Mouse (Mus musculus) liver, adult 2 months (tissue): ENCODE results near the gene Hoxc9. TPM values are rescaled to one million over a fixed set of nuclear protein-coding genes. Genes with fewer than 3 reads are reported as not detected.

Experiments used
- DNase-seq: peaks from one replicate; pipeline ENCODE4 v3.0.0-alpha.2; 2011; ENCODE audit warnings: low read depth, low spot score; ENCODE audit errors: extremely low read depth
- H3K27ac ChIP-seq: fragments of 200-500 bp; replicated peaks from 2 replicates; pipeline ENCODE4 v1.5.1; 2012; ENCODE audit warnings: low read depth, mild to moderate bottlenecking, control low read depth, inconsistent platforms, low read length; ENCODE audit not compliant: insufficient read depth
- H3K27me3 ChIP-seq: fragments of 200-500 bp; 2 replicates; pipeline ENCODE4 v1.6.1; 2012; ENCODE audit warnings: mild to moderate bottlenecking, moderate library complexity, low read length, inconsistent platforms; ENCODE audit not compliant: control insufficient read depth, insufficient read depth
- H3K36me3 ChIP-seq: fragments of 200-500 bp; 2 replicates; pipeline ENCODE4 v1.6.1; 2012; ENCODE audit warnings: low read length, inconsistent platforms; ENCODE audit not compliant: control insufficient read depth, insufficient read depth
- H3K4me1 ChIP-seq: fragments of 200-500 bp; 2 replicates; pipeline ENCODE4 v1.6.1; 2011; ENCODE audit warnings: low read length; ENCODE audit not compliant: control insufficient read depth, insufficient read depth
- H3K4me3 ChIP-seq: fragments of 200-500 bp; 2 replicates; pipeline ENCODE4 v1.5.1; 2011; ENCODE audit warnings: low read depth, mild to moderate bottlenecking, control low read depth, low read length, moderate library complexity; ENCODE audit not compliant: insufficient read depth
- H3K79me2 ChIP-seq: fragments of 200-500 bp; 2 replicates; pipeline ENCODE4 v1.6.1; 2012; ENCODE audit warnings: inconsistent platforms, mild to moderate bottlenecking, low read length, moderate library complexity; ENCODE audit not compliant: control insufficient read depth, insufficient read depth
- H3K9ac ChIP-seq: fragments of 200-500 bp; 2 replicates; pipeline ENCODE4 v1.6.1; 2012; ENCODE audit warnings: low read depth, mild to moderate bottlenecking, control low read depth, inconsistent platforms, low read length
- CTCF ChIP-seq: fragments of 200-500 bp; IDR thresholded peaks from 2 replicates; pipeline ENCODE4 v1.5.1; 2011; ENCODE audit warnings: low read depth, low read length, control low read depth
- POLR2A ChIP-seq: fragments of 200-500 bp; IDR thresholded peaks from 2 replicates; pipeline ENCODE4 v1.6.1; 2011; ENCODE audit warnings: low read length, control low read depth; ENCODE audit not compliant: insufficient read depth; ENCODE audit errors: extremely low read depth
- WGBS: fragments of 180-500 bp; shearing (Covaris S2); methylation state at CpG from one replicate; pipeline ENCODE4 v1.1.7; 2018; 5-methylcytosine and 5-hydroxymethylcytosine counted together
- polyA plus RNA-seq: library from polyadenylated mRNA; depleted of rRNA; stranded (reverse); fragments of >200 nt; gene quantifications from 2 replicates; pipeline ENCODE4 v1.2.3, GENCODE M21; 2012
- total RNA-seq: library from RNA; depleted of rRNA; stranded (reverse); fragments of >200 nt; gene quantifications from 2 replicates; pipeline ENCODE4 v1.2.3, GENCODE M21; 2014

Hoxc9 gene
- total and polyA plus RNA-seq, 2 experiments: not detected

GRCm38 (mm10) chr15:102992863-102993262, 16.6 kb downstream of the Hoxc9 start:
- no peak for TF ChIP-seq POLR2A
- TF ChIP-seq CTCF: no peak
- Histone ChIP-seq H3K36me3 (no peaks in the 10 kb centered on the region), H3K4me3 (no peak overlapping the region), H3K79me2 (no peaks in the 10 kb centered on the region), H3K9ac (no peak overlapping the region), H3K27me3 (peaks cover 30% of the 10 kb centered on the region), H3K27ac (no peak overlapping the region), H3K4me1 (no peaks in the 10 kb centered on the region)
- WGBS: 4% methylated on average over 3 of the region's 3 CpGs
- no peak for DNase-seq

- H3K27me3 ChIP-seq: peaks cover 35% of the 10 kb centered on the region
- no peak overlapping the region for H3K27ac ChIP-seq
- no peak overlapping the region for H3K4me3 ChIP-seq
- no peak overlapping the region for H3K9ac ChIP-seq
- no peak for DNase-seq
- H3K4me1 ChIP-seq: no peaks in the 10 kb centered on the region
- H3K36me3 ChIP-seq: no peaks in the 10 kb centered on the region
- WGBS: 6% methylated on average over 9 of the region's 9 CpGs
- TF ChIP-seq CTCF (no peak), POLR2A (no peak)
- no peaks in the 10 kb centered on the region for H3K79me2 ChIP-seq
Observed at GRCm38 (mm10) chr15:102996548-102996947, 20.3 kb downstream of the Hoxc9 start.

DNA sequence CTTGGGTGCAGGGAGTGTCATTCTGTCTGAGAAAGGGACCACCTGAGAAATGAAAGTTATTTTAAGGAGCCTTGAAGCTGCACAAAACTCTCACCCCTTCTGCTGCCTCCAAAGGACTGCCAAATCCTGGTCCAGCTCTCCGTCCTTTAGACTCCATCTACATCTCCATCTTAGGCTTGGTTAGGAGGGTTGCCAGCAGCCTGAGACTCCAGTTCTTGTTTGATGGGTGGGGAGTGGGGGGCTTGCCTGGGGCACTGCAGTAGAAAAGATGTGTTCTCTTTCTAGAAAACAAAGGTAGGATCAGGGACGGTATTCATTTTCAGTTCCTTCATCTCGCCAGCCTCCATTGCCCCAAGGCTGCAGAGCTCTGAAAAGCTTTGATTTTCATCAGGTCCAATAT, 21.2 kb downstream of the Hoxc9 start:
- WGBS: 11% methylated on average over 3 of the region's 3 CpGs
- TF ChIP-seq POLR2A (no peak), CTCF (no peak)
- no peaks in the 10 kb centered on the region for H3K4me1 ChIP-seq
- peaks cover 29% of the 10 kb centered on the region for H3K27me3 ChIP-seq
- no peak overlapping the region for H3K4me3 ChIP-seq
- no peak for DNase-seq
- H3K79me2 ChIP-seq: no peaks in the 10 kb centered on the region
- H3K27ac ChIP-seq: no peak overlapping the region
- no peaks in the 10 kb centered on the region for H3K36me3 ChIP-seq
- no peak overlapping the region for H3K9ac ChIP-seq

- H3K27me3 ChIP-seq: peaks cover 27% of the 10 kb centered on the region
- TF ChIP-seq POLR2A (no peak), CTCF (no peak)
- whole genome bisulfite sequencing: 7% methylated on average over 19 of the region's 19 CpGs
- no peak within 1 kb of the TSS for H3K27ac ChIP-seq
- H3K9ac ChIP-seq: no peak within 1 kb of the TSS
- no peaks in the 10 kb centered on the region for H3K4me1 ChIP-seq
- H3K79me2 ChIP-seq: no peaks in the 10 kb centered on the region
- no peak for DNase-seq
- H3K36me3 ChIP-seq: no peaks in the 10 kb centered on the region
- peak within 1 kb of the TSS; percentile 17; the same call in 1 of the 2 replicates for H3K4me3 ChIP-seq
Observed at GRCm38 (mm10) chr15:102997939-102998355, 21.7 kb downstream of the Hoxc9 start, which contains the start of gene Hoxc6. Gene Hoxc6 (plus strand): TSS chr15:102998257.

GRCm38 (mm10) chr15:102998608-102999182, 22.5 kb downstream of the Hoxc9 start:
- H3K4me3 ChIP-seq: peak overlapping the region; percentile 17; the same call in 1 of the 2 replicates
- no peaks in the 10 kb centered on the region for H3K4me1 ChIP-seq
- WGBS: 3% methylated on average over 19 of the region's 19 CpGs
- peaks cover 26% of the 10 kb centered on the region for H3K27me3 ChIP-seq
- H3K79me2 ChIP-seq: no peaks in the 10 kb centered on the region
- no peak overlapping the region for H3K9ac ChIP-seq
- TF ChIP-seq POLR2A (no peak), CTCF (no peak)
- DNase-seq: no peak
- no peak overlapping the region for H3K27ac ChIP-seq
- no peaks in the 10 kb centered on the region for H3K36me3 ChIP-seq

- Histone ChIP-seq H3K4me3 (peak overlapping the region; percentile 66; the same call in 1 of the 2 replicates), H3K27ac (no peak overlapping the region), H3K79me2 (no peaks in the 10 kb centered on the region), H3K27me3 (peaks cover 26% of the 10 kb centered on the region), H3K9ac (peak overlapping the region; percentile 41), H3K4me1 (no peaks in the 10 kb centered on the region), H3K36me3 (no peaks in the 10 kb centered on the region)
- TF ChIP-seq POLR2A: no peak
- no peak for TF ChIP-seq CTCF
- 2% methylated on average over 33 of the region's 33 CpGs for WGBS
- DNase-seq: peak; percentile 3
Observed at GRCm38 (mm10) chr15:102999183-102999831, 23.1 kb downstream of the Hoxc9 start.
